Mouse (Mus musculus) cortical plate, adult 2 months (tissue): ENCODE results near the gene Agrp.

ENCODE experiments used
- CTCF ChIP-seq: fragments of 200-500 bp; IDR thresholded peaks from 2 replicates; pipeline ENCODE4 v1.5.1; 2011; ENCODE audit warnings: mild to moderate bottlenecking, control low read depth, low read length; ENCODE audit not compliant: insufficient read depth; ENCODE audit errors: extremely low read depth
- POLR2A ChIP-seq: fragments of 200-500 bp; IDR thresholded peaks from 2 replicates; pipeline ENCODE4 v1.6.1; 2011; ENCODE audit warnings: mild to moderate bottlenecking, low read length, control low read depth; ENCODE audit not compliant: insufficient read depth; ENCODE audit errors: extremely low read depth

- TF ChIP-seq CTCF: no peak
- no peak for TF ChIP-seq POLR2A
These were observed 8.0 kb upstream of the Agrp start for GRCm38 (mm10) chr8:105645205-105645604.
